21 mouse cellular contexts compared by ENCODE assay signal in the genomic region with DNA sequence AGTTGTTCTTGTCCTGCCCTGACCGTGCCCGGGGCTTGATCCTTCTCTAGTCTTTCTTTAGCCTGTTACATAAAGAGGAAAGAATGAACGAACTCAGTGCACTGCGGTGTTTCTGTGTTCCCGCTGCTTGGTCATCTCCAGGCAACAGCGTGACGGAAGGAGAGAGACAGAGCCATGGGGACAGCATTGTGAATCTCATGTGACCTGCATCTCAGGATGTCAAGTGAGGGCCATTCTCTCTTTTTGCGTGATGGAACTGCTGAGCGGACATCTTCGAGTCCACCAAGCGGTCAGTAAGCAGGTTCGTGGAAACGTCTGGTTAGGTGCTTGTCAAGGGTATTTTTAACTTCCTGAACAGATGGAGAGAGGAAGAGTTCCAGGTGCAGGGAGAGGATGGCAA. TPM values are rescaled to one million over a fixed set of nuclear protein-coding genes. Genes with fewer than 3 reads are reported as not detected.
DNase-seq lines count a peak whose midpoint lies in the region; ATAC-seq lines count a peak whose summit lies in the region.
"Had no signal": no experiment of that assay in that cellular context is flagged by ENCODE, and none has a peak within 500 bp of the region (broad histone marks: within the 10 kb centered on the region; RNA-seq: fewer than 3 reads in every experiment).

No protein-coding gene starts in this region.

- no peak overlapping the region for H3K9ac ChIP-seq in lung, embryonic 16.5 days (ENCODE audit: low read length)
- H3K9ac ChIP-seq in heart, embryonic 14.5 days (ENCODE audit: low read length), result no peak overlapping the region
- H3K9ac ChIP-seq in hindbrain, embryonic 11.5 days (ENCODE audit: low read depth, low read length), result no peak overlapping the region
- no peak overlapping the region for H3K9ac ChIP-seq in hindbrain, embryonic 14.5 days
- H3K9ac ChIP-seq: embryonic facial prominence, embryonic 15.5 days; hindbrain, embryonic 15.5 days; lung, embryonic 15.5 days had no signal

- no peak overlapping the region for H3K4me2 ChIP-seq in lung, embryonic 16.5 days (ENCODE audit: low read depth, low read length)
- H3K4me2 ChIP-seq in heart, embryonic 14.5 days (ENCODE audit: low read length), result peak overlapping the region; percentile 18; the same call in 1 of the 2 replicates
- H3K4me2 ChIP-seq in hindbrain, embryonic 11.5 days (replicated peaks; ENCODE audit: low read depth, low read length), result no peak overlapping the region
- H3K4me2 ChIP-seq in hindbrain, embryonic 14.5 days (replicated peaks), result no peak overlapping the region
- H3K4me2 ChIP-seq: embryonic facial prominence, embryonic 15.5 days; hindbrain, embryonic 15.5 days; liver, embryonic 11.5 days; lung, embryonic 15.5 days had no signal

- H3K4me1 ChIP-seq in lung, embryonic 16.5 days (replicated peaks; ENCODE audit: control insufficient read depth, insufficient read depth, low read length), result peaks cover 14% of the 10 kb centered on the region
- peaks cover 29 to 49% of the 10 kb centered on the region in 2 experiments for H3K4me1 ChIP-seq in heart, embryonic 14.5 days (ENCODE audit: control insufficient read depth in 2 of 2, insufficient read depth in 2 of 2, low read length in 2 of 2)
- H3K4me1 ChIP-seq in hindbrain, embryonic 11.5 days (replicated peaks; ENCODE audit: control insufficient read depth, insufficient read depth, low read length), result no peaks in the 10 kb centered on the region
- H3K4me1 ChIP-seq in hindbrain, embryonic 14.5 days (replicated peaks; ENCODE audit: control insufficient read depth, insufficient read depth, low read length), result no peaks in the 10 kb centered on the region
- H3K4me1 ChIP-seq: embryonic facial prominence, embryonic 15.5 days; hindbrain, embryonic 15.5 days had no signal

- ATAC-seq in lung, embryonic 16.5 days (ENCODE audit: low read depth), result no peak
- ATAC-seq in heart, embryonic 14.5 days (ENCODE audit: insufficient number of reproducible peaks, insufficient read depth, low FRiP score, low read depth), result no peak
- ATAC-seq in hindbrain, embryonic 11.5 days (ENCODE audit: low FRiP score), result no peak
- ATAC-seq in hindbrain, embryonic 14.5 days (ENCODE audit: low FRiP score), result no peak

- 91% methylated on average over 13 of the region's 13 CpGs for WGBS in lung, embryonic 16.5 days
- 58% methylated on average over 13 of the region's 13 CpGs for WGBS in heart, embryonic 14.5 days
- WGBS in hindbrain, embryonic 11.5 days, result 83% methylated on average over 13 of the region's 13 CpGs
- 84% methylated on average over 13 of the region's 13 CpGs for WGBS in hindbrain, embryonic 14.5 days

- peak overlapping the region; percentile 43; the same call in 1 of the 2 replicates for H3K27ac ChIP-seq in lung, embryonic 16.5 days (ENCODE audit: low read length)
- H3K27ac ChIP-seq in heart, embryonic 14.5 days (replicated peaks in 1 of 2; ENCODE audit: control insufficient read depth in 1 of 2, insufficient read depth in 1 of 2, low read depth in 2 of 2, low read length in 2 of 2), result peak overlapping the region in 1 of 2 experiments; percentile 46; a peak in 1 of 4 replicates
- H3K27ac ChIP-seq in hindbrain, embryonic 11.5 days (ENCODE audit: low read depth, low read length), result no peak overlapping the region
- no peak overlapping the region for H3K27ac ChIP-seq in hindbrain, embryonic 14.5 days
- H3K27ac ChIP-seq: embryonic facial prominence, embryonic 15.5 days; forebrain, embryonic 10.5 days; hindbrain, embryonic 15.5 days; limb, embryonic 10.5 days had no signal

- no peaks in the 10 kb centered on the region for H3K36me3 ChIP-seq in lung, embryonic 16.5 days (ENCODE audit: control insufficient read depth, insufficient read depth, low read length)
- H3K36me3 ChIP-seq in heart, embryonic 14.5 days (ENCODE audit: control insufficient read depth, insufficient read depth, low read length), result no peaks in the 10 kb centered on the region
- H3K36me3 ChIP-seq in hindbrain, embryonic 11.5 days (ENCODE audit: control insufficient read depth, insufficient read depth, low read length), result no peaks in the 10 kb centered on the region
- no peaks in the 10 kb centered on the region for H3K36me3 ChIP-seq in hindbrain, embryonic 14.5 days (replicated peaks; ENCODE audit: control insufficient read depth, insufficient read depth)
- H3K36me3 ChIP-seq: embryonic facial prominence, embryonic 15.5 days; forebrain, embryonic 10.5 days; G1E; hindbrain, embryonic 15.5 days; limb, embryonic 10.5 days; lung, embryonic 15.5 days had no signal

- no peak overlapping the region for H3K4me3 ChIP-seq in lung, embryonic 16.5 days (ENCODE audit: low read length)
- no peak overlapping the region for H3K4me3 ChIP-seq in heart, embryonic 14.5 days (ENCODE audit: control insufficient read depth in 1 of 2, insufficient read depth in 1 of 2, low read depth in 1 of 2, low read length in 2 of 2)
- no peak overlapping the region for H3K4me3 ChIP-seq in hindbrain, embryonic 11.5 days (ENCODE audit: low read depth, low read length)
- H3K4me3 ChIP-seq in hindbrain, embryonic 14.5 days (replicated peaks; ENCODE audit: low read length), result no peak overlapping the region
- H3K4me3 ChIP-seq: embryonic facial prominence, embryonic 15.5 days; forebrain, embryonic 10.5 days; hindbrain, embryonic 15.5 days; layer of hippocampus, adult 2 months; limb, embryonic 10.5 days; lung, embryonic 15.5 days had no signal

- no peaks in the 10 kb centered on the region for H3K9me3 ChIP-seq in lung, embryonic 16.5 days (ENCODE audit: control insufficient read depth, low read length)
- H3K9me3 ChIP-seq in heart, embryonic 14.5 days (ENCODE audit: control insufficient read depth, low read length), result no peaks in the 10 kb centered on the region
- H3K9me3 ChIP-seq in hindbrain, embryonic 11.5 days (ENCODE audit: control insufficient read depth, low read length), result no peaks in the 10 kb centered on the region
- no peaks in the 10 kb centered on the region for H3K9me3 ChIP-seq in hindbrain, embryonic 14.5 days (ENCODE audit: control insufficient read depth, low read length)
- H3K9me3 ChIP-seq: embryonic facial prominence, embryonic 15.5 days; forebrain, embryonic 10.5 days; G1E; hindbrain, embryonic 15.5 days; limb, embryonic 10.5 days; lung, embryonic 15.5 days had no signal

- peak; percentile 75 to 82 for DNase-seq in heart, adult 18-20 months
- DNase-seq in heart, adult 8-10 months (ENCODE audit: low spot score), result no peak
- DNase-seq in lung, postnatal 36 days, result no peak
- no peak for DNase-seq in hindbrain, embryonic 11.5 days (ENCODE audit: low spot score)
- no peak for DNase-seq in hindbrain, embryonic 14.5 days (ENCODE audit: low spot score)
- DNase-seq: cerebellum, postnatal 10 days; midbrain, embryonic 14.5 days; right cerebral cortex, postnatal 4 days had no signal

- H3K27me3 ChIP-seq in lung, embryonic 16.5 days (ENCODE audit: control insufficient read depth, insufficient read depth, low read depth, low read length), result no peaks in the 10 kb centered on the region
- no peaks in the 10 kb centered on the region for H3K27me3 ChIP-seq in heart, embryonic 14.5 days (ENCODE audit: control insufficient read depth, insufficient read depth, low read length)
- no peaks in the 10 kb centered on the region for H3K27me3 ChIP-seq in hindbrain, embryonic 11.5 days (ENCODE audit: control insufficient read depth, insufficient read depth, low read length)
- H3K27me3 ChIP-seq in hindbrain, embryonic 14.5 days (ENCODE audit: control insufficient read depth, insufficient read depth, low read length), result no peaks in the 10 kb centered on the region
- H3K27me3 ChIP-seq: embryonic facial prominence, embryonic 15.5 days; hindbrain, embryonic 15.5 days; lung, embryonic 15.5 days had no signal

RNA-seq across cellular contexts. Expression of a gene that starts 7.3 kb away (rescaled TPM):
- total RNA-seq in heart, adult 18-20 months (2021), result 1 to 10 TPM; 1.6 to 1.9 TPM
- 1 to 10 TPM in 3 of 4 experiments, not detected in 1; 2.5 to 3.3 (median 3.2) TPM for total RNA-seq in heart, adult 8-10 months (2022)
- 1.4 TPM in 2 replicates for polyA plus RNA-seq in lung, embryonic 16.5 days (2015; fragmentation: Nextera tagmentation; extraction: Ambion mirVana)
- 0.68 and 0.81 TPM in 2 replicates for polyA plus RNA-seq in heart, embryonic 14.5 days (2014; fragmentation: Nextera tagmentation; extraction: Ambion mirVana)
- 0.46 and 0.70 TPM in 2 replicates for polyA plus RNA-seq in hindbrain, embryonic 11.5 days (2014; fragmentation: Nextera tagmentation; extraction: Ambion mirVana)
- polyA plus RNA-seq in hindbrain, embryonic 14.5 days (2014; fragmentation: Nextera tagmentation; extraction: Ambion mirVana), result 0.39 TPM in 1 of 2 replicates, not detected in the other
- total RNA-seq: G1E; layer of hippocampus, adult 2 months; megakaryocyte progenitor cell, adult 5-6 weeks; neutrophil, adult 5-6 weeks had no signal
- polyA plus RNA-seq: G1E; urinary bladder, adult 2 months had no signal

RNA-seq across cellular contexts. Expression of a gene that starts 11.7 kb away (rescaled TPM):
- total RNA-seq in heart, adult 18-20 months (2021), result 100 to 1,000 TPM; 435 to 530 TPM
- 100 to 1,000 TPM; 346 to 908 (median 654) TPM for total RNA-seq in heart, adult 8-10 months (2022)
- polyA plus RNA-seq in lung, embryonic 16.5 days (2015; fragmentation: Nextera tagmentation; extraction: Ambion mirVana), result 184 and 197 TPM in 2 replicates
- polyA plus RNA-seq in heart, embryonic 14.5 days (2014; fragmentation: Nextera tagmentation; extraction: Ambion mirVana), result 257 and 262 TPM in 2 replicates
- polyA plus RNA-seq in hindbrain, embryonic 11.5 days (2014; fragmentation: Nextera tagmentation; extraction: Ambion mirVana), result 48.9 and 53.4 TPM in 2 replicates
- polyA plus RNA-seq in hindbrain, embryonic 14.5 days (2014; fragmentation: Nextera tagmentation; extraction: Ambion mirVana), result 53.2 and 71.4 TPM in 2 replicates

RNA-seq across cellular contexts. Expression of a gene that starts 24.5 kb away (rescaled TPM):
- 10 to 100 TPM; 26.7 to 30.5 TPM for total RNA-seq in heart, adult 18-20 months (2021)
- total RNA-seq in heart, adult 8-10 months (2022), result 10 to 100 TPM; 31.7 to 35.2 (median 34.7) TPM
- 35.9 TPM in 2 replicates for polyA plus RNA-seq in lung, embryonic 16.5 days (2015; fragmentation: Nextera tagmentation; extraction: Ambion mirVana)
- 25.5 and 28.7 TPM in 2 replicates for polyA plus RNA-seq in heart, embryonic 14.5 days (2014; fragmentation: Nextera tagmentation; extraction: Ambion mirVana)
- 15.4 and 16.6 TPM in 2 replicates for polyA plus RNA-seq in hindbrain, embryonic 11.5 days (2014; fragmentation: Nextera tagmentation; extraction: Ambion mirVana)
- polyA plus RNA-seq in hindbrain, embryonic 14.5 days (2014; fragmentation: Nextera tagmentation; extraction: Ambion mirVana), result 11.0 and 18.5 TPM in 2 replicates

RNA-seq across cellular contexts. Expression of a gene that starts 26.9 kb away (rescaled TPM):
- total RNA-seq in heart, adult 18-20 months (2021), result 1 to 10 TPM in 1 of 2 experiments, under 1 TPM in 1; 0.59 to 1.4 TPM
- 1 to 10 TPM; 1.1 to 2.5 (median 2.0) TPM for total RNA-seq in heart, adult 8-10 months (2022)
- polyA plus RNA-seq in lung, embryonic 16.5 days (2015; fragmentation: Nextera tagmentation; extraction: Ambion mirVana), result 1.6 and 1.9 TPM in 2 replicates
- 8.4 and 8.5 TPM in 2 replicates for polyA plus RNA-seq in heart, embryonic 14.5 days (2014; fragmentation: Nextera tagmentation; extraction: Ambion mirVana)
- 2.0 and 2.4 TPM in 2 replicates for polyA plus RNA-seq in hindbrain, embryonic 11.5 days (2014; fragmentation: Nextera tagmentation; extraction: Ambion mirVana)
- 17.5 and 22.3 TPM in 2 replicates for polyA plus RNA-seq in hindbrain, embryonic 14.5 days (2014; fragmentation: Nextera tagmentation; extraction: Ambion mirVana)
- total RNA-seq: megakaryocyte progenitor cell, adult 5-6 weeks; neutrophil, adult 5-6 weeks had no signal

RNA-seq across cellular contexts. Expression of a gene that starts 31.4 kb away (rescaled TPM):
- total RNA-seq in heart, adult 18-20 months (2021), result 10 to 100 TPM; 24.4 to 27.4 TPM
- total RNA-seq in heart, adult 8-10 months (2022), result 10 to 100 TPM; 20.9 to 31.1 (median 25.8) TPM
- 6.7 and 8.2 TPM in 2 replicates for polyA plus RNA-seq in lung, embryonic 16.5 days (2015; fragmentation: Nextera tagmentation; extraction: Ambion mirVana)
- 5.6 and 6.7 TPM in 2 replicates for polyA plus RNA-seq in heart, embryonic 14.5 days (2014; fragmentation: Nextera tagmentation; extraction: Ambion mirVana)
- 7.1 and 7.8 TPM in 2 replicates for polyA plus RNA-seq in hindbrain, embryonic 11.5 days (2014; fragmentation: Nextera tagmentation; extraction: Ambion mirVana)
- polyA plus RNA-seq in hindbrain, embryonic 14.5 days (2014; fragmentation: Nextera tagmentation; extraction: Ambion mirVana), result 6.1 and 6.4 TPM in 2 replicates

Comparison
In these comparisons a context has a peak if more than half of its experiments do, and no peak if none do; other contexts are left out.
1. DNase-seq: peak in heart, adult 18-20 months (2 of 2); none in heart, adult 8-10 months (single experiment), lung, postnatal 36 days (single experiment), hindbrain, embryonic 11.5 days (single experiment) and hindbrain, embryonic 14.5 days (single experiment).